Mouse (Mus musculus): ENCODE results near the gene Psmc3. TPM values are rescaled to one million over a fixed set of nuclear protein-coding genes. Genes with fewer than 3 reads are reported as not detected.

Gene Psmc3
- polyA plus RNA-seq, 1 experiment from 2014 or later: 276 TPM

- TF ChIP-seq CTCF (IDR thresholded peaks at IDR 0.05): no peak
- no peak for DNase-seq (ENCODE audit: low read depth, low spot score)
- POLR2A ChIA-PET: no interaction called here
- in situ Hi-C loops (cut with MboI; ENCODE audit: low pct_unique_long_range_greater_than_20kb): no loop called here
- CTCF ChIA-PET: interaction anchor here (1.0 to 1.8 kb wide), 4 partner anchors 9 to 200 kb away, joined by 3 to 5 read pairs (median 4); no protein-coding TSS in a partner anchor
- H3K27me3 ChIP-seq: no peaks in the 10 kb centered on the region
- ATAC-seq: no peak
Observed at GRCm38 (mm10) chr2:91066455-91066854, 12.6 kb downstream of the Psmc3 start.

DNA sequence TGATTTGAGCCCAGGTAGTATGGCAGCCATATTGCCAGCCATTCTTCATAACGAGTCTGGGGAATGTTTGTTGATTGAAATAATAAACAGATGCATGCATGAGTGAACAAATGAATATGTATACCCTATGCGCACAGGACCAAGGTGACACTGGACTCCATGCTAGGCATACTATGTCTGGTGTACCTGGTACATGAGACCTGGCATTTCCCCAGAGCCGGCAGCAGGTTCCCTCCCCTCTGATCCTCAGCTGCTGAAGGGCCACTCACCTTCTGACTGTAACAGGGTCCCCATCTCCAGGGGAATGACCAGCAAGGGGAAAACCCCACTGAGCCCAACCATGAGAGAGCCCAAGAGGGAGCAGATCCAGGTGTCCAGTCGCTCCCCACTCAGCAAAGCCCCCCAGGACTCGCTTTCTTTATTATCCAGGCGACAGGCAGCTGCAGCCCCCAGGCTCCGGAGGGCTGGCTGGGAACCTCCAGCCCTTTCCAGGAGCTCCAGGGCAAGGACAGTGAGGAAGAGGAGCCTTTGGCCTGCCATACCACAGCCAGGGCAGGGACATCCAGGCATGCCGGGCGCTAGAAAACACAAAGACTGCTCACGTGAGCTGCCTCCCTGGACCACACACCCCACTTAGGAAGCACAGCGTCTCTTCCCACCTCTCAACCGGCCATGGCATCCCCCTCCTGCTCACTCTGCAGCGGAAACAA is 14.5 kb downstream of the Psmc3 start:
- ATAC-seq: no peak
- CTCF ChIA-PET: interaction anchor here (1.6 to 2.9 kb wide), 2 partner anchors 27 to 202 kb away, joined by 3 to 10 read pairs; no protein-coding TSS in a partner anchor
- POLR2A ChIA-PET: interaction anchor here (0.6 to 2.0 kb wide), 4 partner anchors 8 to 202 kb away, joined by 3 to 11 read pairs (median 3); no protein-coding TSS in a partner anchor
- in situ Hi-C loops (cut with MboI; ENCODE audit: low pct_unique_long_range_greater_than_20kb): no loop called here
- H3K27me3 ChIP-seq: no peaks in the 10 kb centered on the region
- no peak for TF ChIP-seq CTCF (IDR thresholded peaks at IDR 0.05)
- no peak for DNase-seq (ENCODE audit: low read depth, low spot score)

DNA sequence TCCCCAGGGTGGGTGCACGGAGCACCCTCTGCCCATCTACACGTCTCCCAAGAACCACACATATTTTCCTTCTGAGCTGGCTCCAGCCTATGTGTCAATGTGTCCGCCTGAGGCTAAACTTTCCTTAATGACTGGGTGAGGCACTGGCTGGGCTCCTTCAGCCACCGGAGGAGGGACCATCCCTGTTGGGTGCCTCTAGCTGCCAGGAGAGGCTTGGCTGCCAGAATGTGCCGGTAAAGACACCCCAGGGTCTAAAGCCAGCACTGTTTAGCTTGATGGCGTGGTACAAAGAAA is 15.0 kb downstream of the Psmc3 start:
- H3K27me3 ChIP-seq: no peaks in the 10 kb centered on the region
- TF ChIP-seq CTCF (IDR thresholded peaks at IDR 0.05): no peak
- POLR2A ChIA-PET: interaction anchor here (0.9 to 2.0 kb wide), 3 partner anchors 9 to 203 kb away, joined by 3 to 11 read pairs (median 3); no protein-coding TSS in a partner anchor

DNA sequence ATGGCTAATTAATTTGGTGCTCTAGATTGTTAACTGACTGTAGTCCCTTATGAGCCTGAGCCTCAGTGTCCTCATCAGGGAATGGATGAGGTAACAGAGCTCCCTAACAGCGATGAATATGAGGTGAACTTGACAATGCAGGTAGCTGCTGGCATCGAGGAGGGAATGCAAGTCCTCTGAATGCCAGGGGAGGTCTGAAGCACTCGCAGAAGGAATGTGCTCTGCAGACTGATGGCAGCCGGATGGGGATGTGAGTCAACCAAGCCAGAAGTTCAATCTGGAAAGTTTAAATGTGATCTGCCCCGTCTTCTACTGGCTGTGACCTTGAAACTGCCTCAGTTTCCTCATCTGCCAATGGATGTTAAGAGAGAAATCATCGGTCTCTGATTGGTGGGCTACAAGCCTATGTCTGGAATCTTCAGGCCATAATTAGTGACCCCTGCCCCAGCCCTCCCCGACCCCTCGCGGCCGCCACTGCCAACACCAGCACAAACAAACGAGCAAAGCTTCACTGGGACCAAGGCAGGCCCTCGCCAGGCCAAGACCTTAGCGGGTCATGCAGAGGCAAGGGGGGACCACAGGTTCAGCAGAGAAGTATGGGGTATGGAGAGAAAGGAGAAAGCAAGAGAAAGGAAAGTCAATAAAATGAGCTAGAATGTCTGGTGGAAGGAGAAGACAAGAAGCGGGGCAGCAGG is 15.6 kb downstream of the Psmc3 start:
- POLR2A ChIA-PET: interaction anchor here (0.9 to 2.0 kb wide), 5 partner anchors 8 to 203 kb away, joined by 3 to 11 read pairs (median 4); no protein-coding TSS in a partner anchor
- H3K27me3 ChIP-seq: no peaks in the 10 kb centered on the region
- TF ChIP-seq CTCF (IDR thresholded peaks at IDR 0.05): no peak
- DNase-seq (ENCODE audit: low read depth, low spot score) (no peak), ATAC-seq (no peak)
- CTCF ChIA-PET: interaction anchor here (1.1 to 2.9 kb wide), 6 partner anchors 19 to 203 kb away, joined by 3 to 10 read pairs (median 4); no protein-coding TSS in a partner anchor
- in situ Hi-C loops (cut with MboI; ENCODE audit: low pct_unique_long_range_greater_than_20kb): no loop called here

More for the DNA sequence above, 15.0 kb downstream of the Psmc3 start:
- CTCF ChIA-PET: interaction anchor here (1.6 to 2.9 kb wide), 2 partner anchors 27 to 202 kb away, joined by 3 to 10 read pairs; no protein-coding TSS in a partner anchor
- in situ Hi-C loops (cut with MboI; ENCODE audit: low pct_unique_long_range_greater_than_20kb): no loop called here
- no peak for DNase-seq (ENCODE audit: low read depth, low spot score)
- peak; percentile 28 for ATAC-seq

DNA sequence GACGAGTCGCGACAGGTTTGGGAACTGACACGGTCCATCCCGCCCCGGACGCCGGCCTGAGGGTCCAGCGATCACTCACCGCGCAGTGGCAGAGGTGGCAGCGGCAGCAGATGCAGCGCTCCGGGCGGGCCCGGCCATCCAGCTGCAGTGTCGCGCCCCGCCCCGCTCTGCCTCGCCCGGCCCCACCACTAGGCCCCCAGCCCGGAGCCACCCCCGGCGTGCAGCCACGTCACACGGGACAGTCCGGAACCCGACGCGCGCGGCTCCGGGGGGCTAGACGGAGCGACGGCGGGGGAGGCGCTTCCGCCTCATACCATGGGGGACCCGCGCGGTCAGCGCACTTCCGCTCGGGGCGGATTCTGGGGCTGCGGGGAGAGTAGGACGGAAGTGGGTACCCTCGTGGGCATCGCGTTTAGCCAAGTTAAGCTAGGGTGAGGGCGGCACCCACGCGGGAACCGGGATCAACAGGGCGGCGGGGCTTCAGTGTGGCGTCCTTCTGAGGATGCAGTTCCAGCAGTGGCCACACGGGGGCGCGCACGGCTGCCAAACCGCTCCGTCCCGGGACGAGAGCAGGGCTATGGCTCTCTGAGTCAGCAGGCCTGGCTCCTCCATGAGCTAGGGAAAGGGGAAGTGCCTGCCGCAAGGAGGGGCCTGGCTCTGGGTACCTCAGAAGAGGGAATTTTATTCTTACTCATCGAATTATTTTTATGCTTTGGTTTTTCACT is 16.4 kb downstream of the Psmc3 start, which contains the start of gene Slc39a13:
TSS of gene Slc39a13 (minus strand) at position 342 of the 725 bp plus-strand sequence.
- DNase-seq (ENCODE audit: low read depth, low spot score) (no peak), ATAC-seq (peak; percentile 75)
- in situ Hi-C loops (cut with MboI; ENCODE audit: low pct_unique_long_range_greater_than_20kb): loop anchor here (5.0 kb wide), 1 partner anchor 37 kb away; no protein-coding TSS in a partner anchor
- CTCF ChIA-PET: interaction anchor here (1.1 to 2.9 kb wide), 12 partner anchors 15 to 204 kb away, joined by 3 to 10 read pairs (median 6); no protein-coding TSS in a partner anchor
- POLR2A ChIA-PET: interaction anchor here (1.6 to 2.0 kb wide), 3 partner anchors 8 to 38 kb away, joined by 4 to 11 read pairs (median 5); no protein-coding TSS in a partner anchor
- no peaks in the 10 kb centered on the region for H3K27me3 ChIP-seq
- TF ChIP-seq CTCF (IDR thresholded peaks at IDR 0.05): no peak

- in situ Hi-C loops (cut with MboI; ENCODE audit: low pct_unique_long_range_greater_than_20kb): loop anchor here (5.0 kb wide), 1 partner anchor 36 kb away; no protein-coding TSS in a partner anchor
- H3K27me3 ChIP-seq: no peaks in the 10 kb centered on the region
- DNase-seq (ENCODE audit: low read depth, low spot score): no peak
- no peak for TF ChIP-seq CTCF (IDR thresholded peaks at IDR 0.05)
- ATAC-seq: no peak
- CTCF ChIA-PET: interaction anchor here (1.2 to 2.9 kb wide), 10 partner anchors 14 to 204 kb away, joined by 3 to 10 read pairs (median 7); no protein-coding TSS in a partner anchor
- POLR2A ChIA-PET: interaction anchor here (1.6 to 2.0 kb wide), 2 partner anchors 9 to 37 kb away, joined by 4 to 5 read pairs; no protein-coding TSS in a partner anchor
Observed at GRCm38 (mm10) chr2:91071059-91071458, 17.2 kb downstream of the Psmc3 start.

DNA sequence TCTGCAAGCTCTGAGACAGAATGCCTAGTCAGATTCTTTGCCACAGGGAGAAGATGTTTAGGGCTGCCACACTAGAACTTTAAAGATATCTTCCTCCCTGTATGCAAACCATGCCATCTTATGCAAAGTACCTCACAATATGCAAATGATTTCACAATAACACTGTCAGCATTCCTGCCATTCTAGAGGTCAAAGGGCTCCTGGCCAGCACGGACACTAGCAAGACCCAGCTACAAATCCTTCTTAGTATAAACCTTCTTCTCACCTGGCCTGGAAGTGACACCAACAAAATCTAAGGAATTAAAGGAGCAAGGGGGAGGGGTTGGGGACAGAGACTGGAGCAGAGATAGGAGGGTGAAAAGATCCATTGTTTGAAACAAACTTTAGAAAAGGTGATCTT is 18.3 kb downstream of the Psmc3 start:
- ChIA-PET POLR2A (no interaction called here), CTCF (no interaction called here)
- no peak for ATAC-seq
- no peak for TF ChIP-seq CTCF (IDR thresholded peaks at IDR 0.05)
- no peaks in the 10 kb centered on the region for H3K27me3 ChIP-seq
- no peak for DNase-seq (ENCODE audit: low read depth, low spot score)
- in situ Hi-C loops (cut with MboI; ENCODE audit: low pct_unique_long_range_greater_than_20kb): loop anchor here (5.0 kb wide), 1 partner anchor 35 kb away; no protein-coding TSS in a partner anchor

DNA sequence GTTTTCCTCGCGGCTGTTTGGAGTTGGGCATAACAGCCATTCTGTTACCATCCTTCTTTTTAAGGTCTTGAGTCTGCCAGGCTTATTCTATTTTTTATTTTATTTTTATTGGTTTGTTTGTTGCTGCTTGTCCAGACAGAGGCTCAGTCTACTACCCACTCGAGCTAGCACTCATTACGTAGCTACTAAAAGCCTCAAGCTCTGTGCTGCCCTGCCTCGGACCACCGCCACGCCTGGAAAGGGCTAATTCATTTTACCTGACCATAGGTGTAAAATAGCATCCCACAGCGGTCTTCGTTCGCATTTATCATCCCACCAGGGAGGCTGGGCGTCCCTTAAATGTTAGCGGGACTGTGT is 24.1 kb downstream of the Psmc3 start:
- in situ Hi-C loops (cut with MboI; ENCODE audit: low pct_unique_long_range_greater_than_20kb): no loop called here
- ATAC-seq (no peak), DNase-seq (ENCODE audit: low read depth, low spot score) (no peak)
- no peaks in the 10 kb centered on the region for H3K27me3 ChIP-seq
- TF ChIP-seq CTCF (IDR thresholded peaks at IDR 0.05): no peak
- ChIA-PET CTCF (interaction anchor here (1.3 kb wide), 1 partner anchor 20 kb away, joined by 3 read pairs; no protein-coding TSS in a partner anchor), POLR2A (interaction anchor here (0.5 to 0.8 kb wide), 3 partner anchors 10 to 46 kb away, joined by 3 to 5 read pairs (median 3); no protein-coding TSS in a partner anchor)

DNA sequence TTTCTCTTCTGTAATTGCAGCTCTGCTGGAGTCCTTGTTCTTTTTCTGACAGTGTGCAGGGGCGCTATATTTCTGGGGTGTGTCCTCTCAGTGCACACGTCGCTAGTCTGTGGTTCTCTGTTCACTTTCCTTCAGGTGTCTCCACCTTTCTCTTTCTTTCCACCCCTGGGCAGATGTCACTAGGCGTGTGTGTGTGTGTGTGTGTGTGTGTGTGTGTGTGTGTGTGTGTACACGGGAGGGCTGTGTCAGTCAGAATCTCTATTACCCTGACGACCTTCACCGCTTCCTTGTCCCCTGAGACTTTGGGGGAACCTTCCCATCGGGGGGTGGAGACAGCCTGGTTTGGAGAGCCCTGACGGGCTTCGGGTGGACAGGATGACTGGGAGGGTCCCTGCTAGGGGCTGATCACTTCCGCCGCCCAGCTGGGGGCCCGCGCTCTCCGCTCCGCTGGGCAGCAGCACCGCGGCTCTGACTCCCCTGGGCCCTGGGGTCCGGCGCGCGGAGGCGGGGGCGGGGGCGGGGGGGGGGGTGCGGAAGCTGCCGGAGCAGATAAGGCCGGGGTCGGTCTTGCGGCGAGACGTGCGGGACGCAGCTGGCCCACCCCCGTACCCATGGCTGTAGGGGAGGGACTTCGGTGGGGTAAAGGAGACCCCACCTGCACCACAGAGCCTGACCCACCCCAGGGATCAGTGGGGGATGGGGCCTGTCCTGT is 24.7 kb downstream of the Psmc3 start:
- no peak for TF ChIP-seq CTCF (IDR thresholded peaks at IDR 0.05)
- DNase-seq (ENCODE audit: low read depth, low spot score) (no peak), ATAC-seq (no peak)
- ChIA-PET POLR2A (interaction anchor here (0.7 to 0.8 kb wide), 2 partner anchors 10 to 46 kb away, joined by 3 to 5 read pairs; no protein-coding TSS in a partner anchor), CTCF (interaction anchor here (1.3 kb wide), 1 partner anchor 19 kb away, joined by 3 read pairs; no protein-coding TSS in a partner anchor)
- no peaks in the 10 kb centered on the region for H3K27me3 ChIP-seq
- in situ Hi-C loops (cut with MboI; ENCODE audit: low pct_unique_long_range_greater_than_20kb): no loop called here

All from Patski (cell line).